Mouse (Mus musculus) forebrain, embryonic 16.5 days (tissue): ENCODE results near the gene Isy1. TPM values are rescaled to one million over a fixed set of nuclear protein-coding genes. Genes with fewer than 3 reads are reported as not detected.

Source experiments
- ATAC-seq: fragments of 200-750 bp; cut with Nextera tagmentation; 2 replicates; pipeline ENCODE4 v1.8.0; 2017; ENCODE audit warnings: mild to moderate bottlenecking, moderate library complexity
- H3K27ac ChIP-seq: fragments of 300-500 bp; sonication (generic); 2 replicates; pipeline ENCODE4 v1.5.1; 2014; ENCODE audit warnings: low read length, control low read depth
- H3K27me3 ChIP-seq: fragments of 300-500 bp; sonication (generic); replicated peaks from 2 replicates; pipeline ENCODE4 v1.6.1; 2014; ENCODE audit warnings: low read length; ENCODE audit not compliant: control insufficient read depth, insufficient read depth
- H3K36me3 ChIP-seq: fragments of 300-500 bp; sonication (generic); 2 replicates; pipeline ENCODE4 v1.6.1; 2014; ENCODE audit not compliant: control insufficient read depth, insufficient read depth
- H3K4me1 ChIP-seq: fragments of 300-500 bp; sonication (generic); replicated peaks from 2 replicates; pipeline ENCODE4 v1.6.1; 2014; ENCODE audit warnings: low read length; ENCODE audit not compliant: control insufficient read depth, insufficient read depth
- H3K4me2 ChIP-seq: fragments of 300-500 bp; sonication (generic); 2 replicates; pipeline ENCODE4 v1.6.1; 2014; ENCODE audit warnings: mild to moderate bottlenecking, low read length, control low read depth
- H3K4me3 ChIP-seq: fragments of 300-500 bp; sonication (generic); replicated peaks from 2 replicates; pipeline ENCODE4 v1.5.1; 2014; ENCODE audit warnings: mild to moderate bottlenecking, low read length, control low read depth
- H3K9ac ChIP-seq: fragments of 300-500 bp; sonication (generic); replicated peaks from 2 replicates; pipeline ENCODE4 v1.6.1; 2014; ENCODE audit warnings: low read depth, low read length, control low read depth
- H3K9me3 ChIP-seq: fragments of 300-500 bp; sonication (generic); 2 replicates; pipeline ENCODE4 v1.6.1; 2016; ENCODE audit warnings: low read length; ENCODE audit not compliant: control insufficient read depth
- WGBS: fragments of 180-500 bp; shearing (Covaris S2); extraction: QIAGEN DNeasy Blood & Tissue Kit; methylation state at CpG from one replicate; pipeline ENCODE4 v1.1.7; 2014; 5-methylcytosine and 5-hydroxymethylcytosine counted together
- polyA plus RNA-seq: library from polyadenylated mRNA; unstranded; fragments of >200 nt; fragmentation: Nextera tagmentation; extraction: Ambion mirVana; gene quantifications from 2 replicates; pipeline ENCODE4 v1.2.1, GENCODE M21; 2015

The Isy1 gene
- polyA plus RNA-seq, 1 experiment from 2014 or later: 30.2 TPM

DNA sequence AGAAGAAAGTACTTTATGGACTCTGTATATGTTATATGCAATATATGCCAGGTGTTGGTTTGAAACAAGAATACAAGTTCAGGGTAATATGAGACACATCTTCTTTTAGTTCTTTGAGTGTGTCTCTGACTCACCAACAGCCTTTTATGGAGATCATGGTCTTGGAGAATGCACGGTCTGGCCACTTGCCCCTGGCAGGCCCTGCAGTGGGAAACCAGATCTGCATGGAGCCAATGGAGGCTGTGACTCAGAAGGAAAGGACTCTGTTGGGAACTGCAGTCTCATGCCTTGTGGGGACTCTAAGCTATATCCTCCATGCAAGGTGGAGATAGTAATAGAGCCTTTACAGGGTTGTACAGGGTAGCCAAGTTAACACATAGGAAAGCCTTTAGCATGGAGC is 36.5 kb upstream of the Isy1 start:
- H3K4me2 ChIP-seq: no peak overlapping the region
- H3K27ac ChIP-seq: no peak overlapping the region
- 91% methylated on average over 1 of the region's 1 CpGs for WGBS
- H3K9me3 ChIP-seq: no peaks in the 10 kb centered on the region
- no peak overlapping the region for H3K4me3 ChIP-seq
- no peaks in the 10 kb centered on the region for H3K36me3 ChIP-seq
- H3K27me3 ChIP-seq: no peaks in the 10 kb centered on the region
- no peaks in the 10 kb centered on the region for H3K4me1 ChIP-seq
- no peak overlapping the region for H3K9ac ChIP-seq
- no peak for ATAC-seq

DNA sequence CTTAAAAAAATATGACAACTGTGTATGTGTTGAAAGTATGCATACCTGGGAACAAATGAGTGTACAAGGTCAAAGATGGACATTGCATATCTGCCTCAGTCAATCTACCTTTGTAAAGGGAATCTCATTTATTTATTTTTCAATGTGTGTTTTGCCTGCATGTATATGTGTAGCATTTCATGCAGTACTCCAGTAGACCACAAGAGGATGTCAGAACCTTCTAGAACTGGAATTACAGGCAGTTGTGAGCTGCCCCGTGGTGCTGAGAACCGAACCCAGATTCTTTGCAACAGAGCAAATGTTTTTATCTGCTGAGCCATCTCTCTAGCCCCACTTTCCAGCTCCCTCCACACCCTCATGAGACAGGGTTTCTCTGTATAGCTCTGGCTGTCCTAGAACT is 35.4 kb upstream of the Isy1 start:
- H3K4me1 ChIP-seq: no peaks in the 10 kb centered on the region
- WGBS: 95% methylated on average over 2 of the region's 2 CpGs
- no peaks in the 10 kb centered on the region for H3K36me3 ChIP-seq

DNA sequence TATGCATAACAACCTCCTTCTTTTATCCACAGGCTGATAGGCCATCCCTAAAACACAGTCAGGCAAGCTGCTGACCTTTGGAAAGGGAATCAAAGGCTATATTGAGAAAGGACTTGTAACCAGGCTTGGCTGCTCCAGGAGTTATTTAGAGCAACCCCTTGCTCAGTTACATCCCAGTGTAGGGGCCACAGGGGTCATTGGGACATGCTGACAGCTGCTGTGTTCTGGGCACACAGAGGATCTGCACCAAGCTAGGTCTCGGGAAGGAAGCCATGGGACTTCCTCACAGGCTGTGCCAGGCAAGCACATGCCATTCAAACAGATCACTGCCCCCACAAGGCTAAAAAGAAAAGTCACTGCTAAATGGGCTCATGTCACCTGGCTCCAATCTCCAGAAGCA is 34.5 kb upstream of the Isy1 start:
- Histone ChIP-seq H3K27ac (no peak overlapping the region), H3K27me3 (no peaks in the 10 kb centered on the region), H3K4me1 (no peaks in the 10 kb centered on the region), H3K4me3 (no peak overlapping the region), H3K9me3 (no peaks in the 10 kb centered on the region), H3K36me3 (no peaks in the 10 kb centered on the region), H3K9ac (no peak overlapping the region), H3K4me2 (no peak overlapping the region)
- ATAC-seq: no peak
- 63% methylated on average over 1 of the region's 1 CpGs for WGBS

More for the DNA sequence above, 35.4 kb upstream of the Isy1 start:
- Histone ChIP-seq H3K4me2 (no peak overlapping the region), H3K27ac (no peak overlapping the region), H3K4me3 (no peak overlapping the region), H3K9ac (no peak overlapping the region), H3K27me3 (no peaks in the 10 kb centered on the region), H3K9me3 (no peaks in the 10 kb centered on the region)
- ATAC-seq: no peak

DNA sequence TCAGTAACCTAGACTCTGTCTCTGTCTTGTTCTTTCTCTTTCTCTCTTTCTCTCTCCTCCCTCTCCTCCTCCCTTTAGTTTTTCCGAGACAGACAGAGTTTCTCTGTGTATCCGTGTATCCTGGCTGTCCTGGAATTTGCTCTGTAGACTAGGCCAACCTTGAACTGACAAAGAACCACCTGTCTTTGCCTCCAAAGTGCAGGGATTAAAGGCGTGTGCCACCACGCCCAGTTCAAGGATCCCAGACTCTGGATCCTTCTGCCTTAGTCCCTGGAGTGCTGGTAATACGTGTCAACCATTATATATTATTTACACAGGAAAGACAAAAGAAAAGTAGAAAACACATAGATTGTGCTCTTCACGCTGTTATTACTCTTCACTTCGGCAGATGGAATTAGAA is 32.6 kb upstream of the Isy1 start:
- no peak overlapping the region for H3K9ac ChIP-seq
- ATAC-seq: no peak

GRCm38 (mm10) chr6:87870440-87870839 is 31.8 kb upstream of the Isy1 start:
- no peak overlapping the region for H3K27ac ChIP-seq
- H3K4me1 ChIP-seq: no peaks in the 10 kb centered on the region
- no peaks in the 10 kb centered on the region for H3K27me3 ChIP-seq
- no peaks in the 10 kb centered on the region for H3K9me3 ChIP-seq
- no peaks in the 10 kb centered on the region for H3K36me3 ChIP-seq
- no peak overlapping the region for H3K4me2 ChIP-seq
- ATAC-seq: no peak
- no peak overlapping the region for H3K9ac ChIP-seq
- no peak overlapping the region for H3K4me3 ChIP-seq
- 76% methylated on average over 1 of the region's 1 CpGs for WGBS

More for the DNA sequence above, 32.6 kb upstream of the Isy1 start:
- H3K36me3 ChIP-seq: no peaks in the 10 kb centered on the region
- H3K27ac ChIP-seq: no peak overlapping the region
- no peaks in the 10 kb centered on the region for H3K4me1 ChIP-seq
- H3K4me3 ChIP-seq: no peak overlapping the region
- no peaks in the 10 kb centered on the region for H3K27me3 ChIP-seq
- H3K4me2 ChIP-seq: no peak overlapping the region
- 89% methylated on average over 7 of the region's 7 CpGs for WGBS
- H3K9me3 ChIP-seq: no peaks in the 10 kb centered on the region

- H3K27ac ChIP-seq: no peak overlapping the region
- H3K27me3 ChIP-seq: no peaks in the 10 kb centered on the region
- H3K4me1 ChIP-seq: no peaks in the 10 kb centered on the region
- no peak for ATAC-seq
- WGBS: 74% methylated on average over 9 of the region's 9 CpGs
- H3K4me2 ChIP-seq: no peak overlapping the region
- no peak overlapping the region for H3K9ac ChIP-seq
- H3K36me3 ChIP-seq: no peaks in the 10 kb centered on the region
- no peak overlapping the region for H3K4me3 ChIP-seq
- no peaks in the 10 kb centered on the region for H3K9me3 ChIP-seq
These were observed 30.4 kb upstream of the Isy1 start for GRCm38 (mm10) chr6:87868871-87869506.

DNA sequence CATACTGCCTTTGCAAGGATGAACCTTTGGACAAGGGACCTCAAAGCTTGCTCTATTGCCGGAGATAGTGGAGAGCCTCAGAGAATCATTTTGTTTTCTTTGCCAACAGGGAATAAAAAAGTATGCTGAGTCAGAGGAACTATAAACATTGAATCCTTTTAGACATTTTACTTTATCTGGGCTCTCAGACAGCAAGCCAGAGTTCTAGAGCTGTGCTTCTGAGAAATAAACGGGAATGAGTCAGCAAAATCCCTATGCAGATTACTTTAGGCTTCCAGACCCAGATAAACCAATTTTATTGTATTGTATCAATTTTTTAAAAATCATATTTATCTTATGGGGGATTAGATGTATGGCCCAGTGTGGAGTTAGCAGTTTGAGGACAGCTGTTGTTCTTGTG is 28.7 kb upstream of the Isy1 start:
- ATAC-seq: no peak
- H3K4me1 ChIP-seq: no peaks in the 10 kb centered on the region
- no peak overlapping the region for H3K4me2 ChIP-seq
- H3K27ac ChIP-seq: no peak overlapping the region
- H3K4me3 ChIP-seq: no peak overlapping the region
- 86% methylated on average over 2 of the region's 2 CpGs for WGBS
- no peaks in the 10 kb centered on the region for H3K9me3 ChIP-seq
- no peak overlapping the region for H3K9ac ChIP-seq
- no peaks in the 10 kb centered on the region for H3K36me3 ChIP-seq
- H3K27me3 ChIP-seq: no peaks in the 10 kb centered on the region

- WGBS: 92% methylated on average over 6 of the region's 6 CpGs
- Histone ChIP-seq H3K36me3 (no peaks in the 10 kb centered on the region), H3K27me3 (no peaks in the 10 kb centered on the region), H3K9me3 (no peaks in the 10 kb centered on the region), H3K27ac (no peak overlapping the region), H3K4me2 (no peak overlapping the region), H3K4me1 (no peaks in the 10 kb centered on the region), H3K9ac (no peak overlapping the region), H3K4me3 (no peak overlapping the region)
- ATAC-seq: no peak
These were observed 27.6 kb upstream of the Isy1 start for GRCm38 (mm10) chr6:87866211-87866610.

- Histone ChIP-seq H3K4me1 (no peaks in the 10 kb centered on the region), H3K9me3 (no peaks in the 10 kb centered on the region), H3K36me3 (no peaks in the 10 kb centered on the region), H3K27me3 (no peaks in the 10 kb centered on the region), H3K4me2 (no peak overlapping the region), H3K9ac (no peak overlapping the region), H3K27ac (no peak overlapping the region), H3K4me3 (no peak overlapping the region)
- ATAC-seq: no peak
- 64% methylated on average over 1 of the region's 1 CpGs for WGBS
These were observed 18.5 kb upstream of the Isy1 start for GRCm38 (mm10) chr6:87857071-87857470.

- Histone ChIP-seq H3K9me3 (no peaks in the 10 kb centered on the region), H3K9ac (no peak overlapping the region), H3K4me1 (peaks cover 11% of the 10 kb centered on the region), H3K27me3 (no peaks in the 10 kb centered on the region), H3K4me3 (no peak overlapping the region), H3K36me3 (0 out of 2 replicates have a peak, but pooled peaks cover 2% of the 10 kb centered on the region), H3K27ac (no peak overlapping the region), H3K4me2 (no peak overlapping the region)
- 83% methylated on average over 4 of the region's 4 CpGs for WGBS
- no peak for ATAC-seq
These were observed 14.8 kb upstream of the Isy1 start for GRCm38 (mm10) chr6:87853446-87853845.
